Comparison of ENCODE assay signal across 13 mouse cellular contexts in genomic region chr11:118891516-118891915, GRCm38 (mm10). TPM values are rescaled to one million over a fixed set of nuclear protein-coding genes. Genes with fewer than 3 reads are reported as not detected.
DNase-seq lines count a peak whose midpoint lies in the region; ATAC-seq and TF ChIP-seq lines count a peak whose summit lies in the region.
"Had no signal": no experiment of that assay in that cellular context is flagged by ENCODE, and none has a peak within 500 bp of the region (broad histone marks: within the 10 kb centered on the region; RNA-seq: fewer than 3 reads in every experiment).

No protein-coding gene starts in this region.

- ATAC-seq in hindbrain, embryonic 14.5 days (ENCODE audit: low FRiP score), result no peak
- ATAC-seq in neural tube, embryonic 15.5 days (ENCODE audit: low FRiP score), result no peak
- ATAC-seq: liver, embryonic 12.5 days had no signal

- H3K4me2 ChIP-seq in hindbrain, embryonic 14.5 days (replicated peaks), result no peak overlapping the region
- H3K4me2 ChIP-seq in neural tube, embryonic 15.5 days, result peak overlapping the region; percentile 19; the same call in 1 of the 2 replicates
- H3K4me2 ChIP-seq: liver, embryonic 12.5 days had no signal

- no peaks in the 10 kb centered on the region for H3K36me3 ChIP-seq in hindbrain, embryonic 14.5 days (replicated peaks; ENCODE audit: control insufficient read depth, insufficient read depth)
- no peaks in the 10 kb centered on the region for H3K36me3 ChIP-seq in neural tube, embryonic 15.5 days
- H3K36me3 ChIP-seq: G1E; liver, embryonic 12.5 days had no signal

- 78% methylated on average over 15 of the region's 15 CpGs for WGBS in hindbrain, embryonic 14.5 days
- 70% methylated on average over 15 of the region's 15 CpGs for WGBS in neural tube, embryonic 15.5 days

- H3K9ac ChIP-seq in hindbrain, embryonic 14.5 days, result 0 out of 2 replicates have a peak overlapping the region, but pooled peaks have one; percentile 39
- H3K9ac ChIP-seq in neural tube, embryonic 15.5 days (replicated peaks), result no peak overlapping the region
- H3K9ac ChIP-seq: liver, embryonic 12.5 days had no signal

- peak overlapping the region; percentile 83 for H3K27ac ChIP-seq in left cerebral cortex, adult 2 months
- peak overlapping the region; percentile 86 for H3K27ac ChIP-seq in hindbrain, embryonic 14.5 days
- peak overlapping the region; percentile 81 for H3K27ac ChIP-seq in neural tube, embryonic 15.5 days (replicated peaks)
- H3K27ac ChIP-seq: liver, embryonic 12.5 days had no signal

- H3K27me3 ChIP-seq in hindbrain, embryonic 14.5 days (ENCODE audit: control insufficient read depth, insufficient read depth, low read length), result no peaks in the 10 kb centered on the region
- H3K27me3 ChIP-seq in neural tube, embryonic 15.5 days (replicated peaks), result no peaks in the 10 kb centered on the region

- intact Hi-C loops in left cerebral cortex, adult 2 months (cut with DNase I), result no loop called here

- TF ChIP-seq CTCF in left cerebral cortex, adult 2 months (IDR thresholded peaks at IDR 0.05), result no peak

- H3K4me1 ChIP-seq in hindbrain, embryonic 14.5 days (replicated peaks; ENCODE audit: control insufficient read depth, insufficient read depth, low read length), result peaks cover 23% of the 10 kb centered on the region
- H3K4me1 ChIP-seq in neural tube, embryonic 15.5 days, result peaks cover 48% of the 10 kb centered on the region
- H3K4me1 ChIP-seq: liver, embryonic 12.5 days had no signal

- no peak overlapping the region for H3K4me3 ChIP-seq in left cerebral cortex, adult 2 months
- no peak overlapping the region for H3K4me3 ChIP-seq in hindbrain, embryonic 14.5 days (replicated peaks; ENCODE audit: low read length)
- H3K4me3 ChIP-seq in neural tube, embryonic 15.5 days (replicated peaks), result no peak overlapping the region
- H3K4me3 ChIP-seq: liver, embryonic 12.5 days had no signal

- no peaks in the 10 kb centered on the region for H3K9me3 ChIP-seq in hindbrain, embryonic 14.5 days (ENCODE audit: control insufficient read depth, low read length)
- no peaks in the 10 kb centered on the region for H3K9me3 ChIP-seq in neural tube, embryonic 15.5 days (replicated peaks)
- H3K9me3 ChIP-seq: liver, embryonic 12.5 days had no signal

- DNase-seq in left cerebral cortex, adult 2 months (ENCODE audit: extremely low spot score in 1 of 2, low spot score in 2 of 2), result no peak
- no peak for DNase-seq in left cerebral cortex, adult 9 months (ENCODE audit: low spot score in 2 of 2)
- DNase-seq in cerebellum, postnatal 10 days, result peak; percentile 97 to 98
- no peak for DNase-seq in hindbrain, embryonic 14.5 days (ENCODE audit: low spot score)
- DNase-seq in c-Kit-positive CD71-positive TER-119-positive erythroid progenitor cells, embryonic 14.5 days (ENCODE audit: low spot score), result no peak
- no peak for DNase-seq in layer of hippocampus, postnatal 14 days (ENCODE audit: low spot score in 2 of 2)
- DNase-seq: kidney, adult 11 months; lung, postnatal 10 days had no signal

RNA-seq across cellular contexts. Expression of gene Rbfox3, which starts 19.9 kb away (rescaled TPM):
- 100 to 1,000 TPM; 345 to 353 TPM for total RNA-seq in left cerebral cortex, adult 2 months (2021)
- 64.7 and 69.3 TPM in 2 replicates for polyA plus RNA-seq in hindbrain, embryonic 14.5 days (2014; fragmentation: Nextera tagmentation; extraction: Ambion mirVana)
- 80.9 and 99.8 TPM in 2 replicates for polyA plus RNA-seq in neural tube, embryonic 15.5 days (2015; fragmentation: Nextera tagmentation; extraction: Ambion mirVana)
- 100 to 1,000 TPM; 224 to 233 TPM for total RNA-seq in layer of hippocampus, postnatal 14 days (2021)
- total RNA-seq: monocyte, adult 5-6 weeks had no signal
- polyA plus RNA-seq: C2C12, G1E had no signal

Comparison
In these comparisons a context has a peak if more than half of its experiments do, and no peak if none do; other contexts are left out.
1. DNase-seq: peak in cerebellum, postnatal 10 days (2 of 2); none in left cerebral cortex, adult 2 months (0 of 2), left cerebral cortex, adult 9 months (0 of 2), hindbrain, embryonic 14.5 days (single experiment), c-Kit-positive CD71-positive TER-119-positive erythroid progenitor cells, embryonic 14.5 days (single experiment) and layer of hippocampus, postnatal 14 days (0 of 2).
2. Peak in every context shown above with its lines, with median percentiles within 50 percentile points of each other: H3K27ac ChIP-seq.